Mouse (Mus musculus): Measurements from ENCODE around the gene Tpm3-rs7.
"Not testable (repeated sequence)": the region's sequence is repeated elsewhere in the genome, so short reads cannot be mapped to it uniquely, and the experiment has no call there.

Tpm3-rs7 gene

DNA sequence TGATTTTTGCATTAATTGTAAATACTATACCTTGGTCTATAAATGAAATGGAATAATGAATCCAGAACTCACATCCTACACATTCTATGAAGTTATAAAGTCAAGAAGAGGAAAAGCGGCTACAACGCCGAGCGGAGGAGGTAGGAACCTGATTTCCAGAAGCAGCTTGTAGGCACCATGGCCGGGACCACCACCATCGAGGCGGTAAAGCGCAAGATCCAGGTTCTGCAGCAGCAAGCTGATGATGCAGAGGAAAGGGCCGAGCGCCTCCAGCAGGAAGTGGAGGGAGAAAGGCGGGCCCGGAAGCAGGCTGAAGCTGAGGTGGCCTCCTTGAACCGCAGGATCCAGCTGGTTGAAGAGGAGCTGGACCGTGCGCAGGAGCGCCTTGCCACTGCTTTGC lies at the start of gene Tpm3-rs7:
Gene Tpm3-rs7 (plus strand): TSS at position 110 of the 400 bp plus-strand sequence.
- DNase-seq (ENCODE audit: low spot score): not testable (repeated sequence)

DNA sequence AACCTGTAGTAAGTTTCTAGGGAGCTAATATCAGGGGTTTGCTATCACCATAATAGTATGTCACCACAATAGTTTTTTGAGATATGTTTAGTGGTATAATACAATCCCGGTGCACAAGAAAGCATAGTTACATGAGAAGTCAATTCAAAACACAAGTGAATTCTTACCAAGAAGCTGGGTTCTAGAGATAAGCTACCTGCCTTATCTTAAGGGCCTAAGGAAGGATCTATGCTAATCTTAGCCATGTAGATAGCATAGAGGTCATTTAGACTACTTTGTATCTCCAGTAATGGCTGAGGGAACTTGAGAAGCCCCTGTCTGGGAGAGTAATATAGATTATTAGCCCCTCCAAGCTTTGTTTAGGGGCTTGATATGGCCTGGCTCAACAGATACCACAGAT lies 2.6 kb downstream of the Tpm3-rs7 start:
- DNase-seq (ENCODE audit: low spot score): no peak

DNA sequence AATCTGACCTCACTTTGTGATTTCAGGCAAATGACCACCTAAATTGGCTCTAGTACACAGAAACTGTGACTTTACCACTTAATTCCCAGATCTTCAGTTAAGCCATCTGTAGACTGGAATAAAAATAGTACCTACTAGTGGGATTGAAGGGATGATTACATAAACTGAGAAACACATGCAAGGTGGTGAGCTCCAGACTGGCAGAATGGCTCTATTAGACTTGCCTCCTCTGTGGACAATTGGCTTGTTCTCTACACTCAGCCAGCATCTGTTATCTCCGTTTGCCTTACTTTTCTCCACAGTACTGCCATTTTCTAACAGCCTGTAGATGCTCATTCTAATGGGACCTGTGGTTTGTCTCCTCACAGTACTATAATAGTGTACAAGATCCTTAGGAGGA lies 49.0 kb downstream of the Tpm3-rs7 start:
- no peak for DNase-seq (ENCODE audit: low spot score)

Measured in adipocyte (in vitro differentiated cells).